Mouse (Mus musculus): ENCODE results near the gene Kif21b. TPM values are rescaled to one million over a fixed set of nuclear protein-coding genes. Genes with fewer than 3 reads are reported as not detected.

Gene Kif21b
- total RNA-seq, 2 experiments from 2014 or later = 33.9 to 36.5 TPM

DNA sequence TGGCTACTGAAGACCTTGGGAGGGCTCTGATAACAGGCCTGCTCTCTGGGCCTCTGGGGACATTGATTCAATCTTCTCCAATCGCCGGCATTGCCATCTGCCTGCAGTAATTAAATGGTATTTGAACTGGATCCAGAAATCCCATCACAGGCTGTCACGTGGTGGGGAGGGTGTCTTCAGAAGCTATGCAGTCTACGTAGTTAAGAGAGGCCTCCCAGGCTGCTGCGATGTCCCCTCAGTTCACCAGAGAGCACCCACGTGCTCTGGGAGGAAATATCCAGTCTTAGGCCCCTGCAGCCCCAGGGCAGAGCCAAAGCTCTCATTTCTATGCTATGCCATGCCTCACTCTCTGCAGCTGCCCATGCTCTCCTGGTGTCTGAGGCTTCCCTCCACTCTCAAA, 11.1 kb downstream of the Kif21b start:
- TF ChIP-seq CTCF (conservative IDR thresholded peaks at IDR 0.05) = no peak
- peak; percentile 69 to 83 for DNase-seq (ENCODE audit: low spot score in 2 of 2)
- H3K4me3 ChIP-seq = no peak overlapping the region
- H3K27ac ChIP-seq = peak overlapping the region; percentile 95

DNA sequence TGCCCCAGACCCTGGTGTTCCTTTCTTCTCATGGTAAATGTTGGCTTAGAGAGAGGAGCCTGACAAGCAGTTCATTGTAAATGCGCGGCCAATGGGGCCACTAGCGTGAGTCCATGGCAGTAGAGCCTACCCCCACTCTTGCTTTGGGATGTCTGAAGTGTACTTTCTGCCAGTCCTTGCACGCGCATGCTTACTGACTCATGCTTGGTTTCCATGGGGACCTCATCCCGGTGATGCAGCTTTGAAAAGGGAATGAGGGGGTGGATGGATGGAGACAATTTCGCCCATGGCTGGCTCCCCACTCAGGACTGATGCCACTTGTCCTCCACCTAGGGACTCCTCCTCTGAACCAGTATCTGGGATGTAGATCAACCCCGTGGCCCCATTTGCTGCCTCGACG, 12.3 kb downstream of the Kif21b start:
- TF ChIP-seq CTCF (conservative IDR thresholded peaks at IDR 0.05) = no peak
- DNase-seq (ENCODE audit: low spot score in 2 of 2) = peak; percentile 64 to 88
- Histone ChIP-seq H3K4me3 (peak overlapping the region; percentile 13; the same call in 1 of the 2 replicates), H3K27ac (peak overlapping the region; percentile 95)

DNA sequence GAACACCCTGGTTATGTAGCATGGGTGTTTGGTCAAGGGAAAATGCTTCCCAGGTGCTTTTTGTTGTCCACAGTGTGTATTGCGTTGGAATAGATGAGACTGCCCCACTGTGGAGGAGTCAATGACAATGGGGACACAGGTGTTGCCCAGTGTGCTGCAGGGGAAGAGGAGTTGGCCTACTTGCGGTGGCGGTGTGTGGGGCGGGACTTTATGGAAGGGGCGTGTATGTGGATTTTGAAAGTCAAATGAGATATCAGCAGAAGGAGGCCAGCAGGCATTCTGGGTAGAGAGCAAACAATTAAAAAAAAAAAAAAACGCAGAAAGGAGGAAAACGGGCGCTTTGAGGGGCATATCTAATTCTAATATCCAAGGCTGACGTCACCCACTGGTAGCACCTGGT, 18.5 kb downstream of the Kif21b start:
- DNase-seq (ENCODE audit: low spot score in 2 of 2) = no peak
- H3K27ac ChIP-seq = 0 out of 2 replicates have a peak overlapping the region, but pooled peaks have one; percentile 5
- no peak for TF ChIP-seq CTCF (conservative IDR thresholded peaks at IDR 0.05)
- no peak overlapping the region for H3K4me3 ChIP-seq

DNA sequence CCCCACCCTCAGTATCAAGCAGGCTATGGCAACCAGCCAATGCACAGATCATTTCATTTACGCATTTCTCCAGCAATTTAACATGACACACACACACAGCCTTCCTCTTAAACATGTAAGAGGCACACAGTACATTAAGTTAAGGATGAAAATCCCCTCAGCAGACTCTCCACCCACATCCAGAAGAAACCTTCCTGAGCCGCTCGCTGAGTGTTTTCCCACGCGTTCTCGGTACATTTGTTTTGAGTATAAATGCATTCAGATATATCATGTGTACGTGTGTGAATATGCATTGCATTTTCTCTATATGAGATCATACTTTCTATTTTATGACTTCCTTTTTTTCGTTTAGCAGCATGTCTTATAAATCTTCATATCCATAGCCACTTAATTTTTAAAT, 20.2 kb downstream of the Kif21b start:
- H3K4me3 ChIP-seq = no peak overlapping the region
- no peak for TF ChIP-seq CTCF (conservative IDR thresholded peaks at IDR 0.05)
- H3K27ac ChIP-seq = peak overlapping the region; percentile 24; the same call in 1 of the 2 replicates
- no peak for DNase-seq (ENCODE audit: low spot score in 2 of 2)

DNA sequence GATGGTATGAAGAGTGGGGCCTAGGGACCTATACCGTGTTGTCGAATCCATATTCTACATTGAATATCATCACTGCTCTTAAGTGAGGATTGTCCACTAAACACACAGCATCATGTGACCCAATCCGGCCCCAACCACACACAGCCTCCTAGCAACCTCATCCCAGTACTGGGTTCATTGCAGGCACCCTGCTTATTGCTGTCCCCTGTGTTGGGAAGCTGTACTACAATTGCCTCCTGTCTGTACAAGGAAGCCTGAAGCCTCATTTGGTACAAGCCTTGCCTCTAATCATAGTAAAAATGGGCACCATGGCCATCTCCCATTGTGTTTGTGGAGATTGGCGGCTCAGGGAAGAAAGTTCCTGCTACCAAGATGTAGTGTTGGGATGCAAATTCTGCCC, 25.1 kb downstream of the Kif21b start:
- H3K4me3 ChIP-seq = no peak overlapping the region
- H3K27ac ChIP-seq = no peak overlapping the region
- peak; percentile 53 for TF ChIP-seq CTCF (conservative IDR thresholded peaks at IDR 0.05)
- no peak for DNase-seq (ENCODE audit: low spot score in 2 of 2)

DNA sequence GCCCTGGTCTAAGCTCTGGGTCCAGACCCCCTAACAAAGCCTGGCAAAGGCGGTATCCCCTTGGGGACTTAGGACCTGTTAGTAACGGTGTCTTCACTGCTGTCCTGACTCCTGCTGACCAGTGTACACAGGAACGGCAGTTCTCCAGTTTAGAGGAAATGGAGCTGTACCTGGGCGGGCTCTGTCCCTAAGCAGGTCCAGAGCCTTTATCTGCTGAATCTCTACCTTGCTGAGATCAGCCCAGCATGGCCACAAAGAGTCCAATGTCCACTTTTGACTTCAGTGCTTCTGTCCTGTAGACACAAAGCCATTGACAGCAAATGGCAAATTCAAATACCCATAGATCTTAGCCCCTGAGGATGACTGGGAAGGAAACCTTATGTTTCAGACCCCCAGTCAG, 25.8 kb downstream of the Kif21b start:
- Histone ChIP-seq H3K4me3 (no peak overlapping the region), H3K27ac (no peak overlapping the region)
- TF ChIP-seq CTCF (conservative IDR thresholded peaks at IDR 0.05) = no peak
- DNase-seq (ENCODE audit: low spot score in 2 of 2) = no peak

DNA sequence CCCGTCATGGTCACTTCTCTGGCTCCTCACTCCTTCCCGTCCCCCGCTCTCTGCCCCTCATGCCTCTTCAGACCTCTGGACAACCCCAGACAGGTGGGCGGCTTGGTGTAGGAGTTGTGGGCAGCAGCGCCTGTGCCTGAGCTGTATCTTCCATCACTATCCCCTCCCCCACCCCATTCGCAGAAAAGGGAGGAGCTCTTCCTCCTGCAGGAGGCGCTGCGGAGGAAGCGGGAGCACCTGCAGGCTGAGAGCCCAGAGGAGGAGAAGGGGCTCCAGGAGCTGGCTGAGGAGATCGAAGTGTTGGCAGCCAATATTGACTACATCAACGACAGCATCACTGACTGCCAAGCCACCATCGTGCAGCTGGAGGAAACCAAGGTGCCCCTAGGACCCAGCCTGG, 28.6 kb downstream of the Kif21b start:
- Histone ChIP-seq H3K4me3 (no peak overlapping the region), H3K27ac (no peak overlapping the region)
- DNase-seq (ENCODE audit: low spot score in 2 of 2) = no peak
- TF ChIP-seq CTCF (conservative IDR thresholded peaks at IDR 0.05) = peak; percentile 57

DNA sequence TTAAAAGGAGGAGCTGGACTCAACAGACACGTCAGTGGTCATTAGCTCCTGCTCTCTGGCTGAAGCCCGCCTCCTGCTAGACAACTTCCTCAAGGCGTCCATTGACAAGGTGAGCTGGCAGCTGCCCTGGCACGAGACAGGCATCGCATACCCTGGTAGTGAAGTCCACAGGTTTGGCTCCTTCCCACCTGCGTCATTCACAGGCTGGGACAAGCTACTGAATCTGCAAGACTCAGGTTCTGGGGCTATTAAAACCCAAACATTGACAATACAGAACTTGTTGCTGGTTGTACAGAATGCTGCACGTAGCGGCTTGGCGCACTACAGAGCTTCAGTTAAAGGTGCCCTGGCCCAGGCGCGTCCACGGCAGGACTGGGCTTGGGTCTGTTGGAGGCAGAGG, 29.1 kb downstream of the Kif21b start:
- H3K4me3 ChIP-seq = no peak overlapping the region
- no peak overlapping the region for H3K27ac ChIP-seq
- DNase-seq (ENCODE audit: low spot score in 2 of 2) = no peak
- no peak for TF ChIP-seq CTCF (conservative IDR thresholded peaks at IDR 0.05)

DNA sequence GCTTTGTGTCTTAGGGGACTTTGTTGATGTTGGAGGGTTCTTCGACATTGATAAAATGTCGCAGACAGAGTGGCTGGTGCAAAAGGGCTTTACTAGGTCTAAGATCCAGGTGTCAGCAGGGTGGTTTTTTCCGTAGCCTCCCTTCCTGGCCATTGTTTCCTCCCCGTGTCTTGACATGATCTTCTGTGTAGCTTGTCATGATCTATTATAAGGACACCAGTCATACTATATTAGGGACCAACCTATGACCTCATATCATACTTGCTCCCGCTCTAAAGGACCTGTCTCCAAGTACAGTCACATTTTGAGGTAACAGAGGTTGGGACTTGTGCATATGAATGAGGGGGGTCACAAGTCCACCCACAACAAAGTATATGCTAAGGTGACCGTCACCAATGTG, 29.7 kb downstream of the Kif21b start:
- Histone ChIP-seq H3K27ac (no peak overlapping the region), H3K4me3 (no peak overlapping the region)
- TF ChIP-seq CTCF (conservative IDR thresholded peaks at IDR 0.05) = no peak
- no peak for DNase-seq (ENCODE audit: low spot score in 2 of 2)

DNA sequence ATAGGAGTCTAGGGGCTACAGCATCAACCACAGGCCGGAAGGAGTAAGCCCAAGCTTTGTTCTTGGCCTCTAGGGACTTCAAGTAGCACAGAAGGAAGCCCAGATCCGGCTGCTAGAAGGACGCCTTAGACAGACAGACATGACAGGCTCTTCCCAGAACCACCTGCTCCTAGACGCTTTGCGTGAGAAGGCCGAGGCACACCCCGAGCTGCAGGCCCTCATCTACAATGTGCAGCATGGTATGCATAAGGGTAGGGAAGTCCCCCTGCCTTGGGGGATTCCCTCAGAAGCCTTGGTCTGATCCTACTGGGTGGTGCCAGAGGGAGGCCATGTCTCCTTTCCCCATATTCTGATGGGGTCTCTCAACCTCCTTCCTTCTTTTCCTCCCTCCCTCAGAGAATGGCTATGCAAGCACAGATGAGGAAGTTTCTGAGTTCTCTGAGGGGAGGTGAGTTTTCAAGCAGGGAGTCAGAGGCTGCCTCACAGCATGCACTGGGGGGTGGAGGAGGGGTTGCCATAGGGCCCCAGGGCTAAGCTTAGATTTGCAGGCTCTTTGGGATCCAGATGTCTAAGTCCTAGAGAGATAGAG, 30.2 kb downstream of the Kif21b start:
- DNase-seq (ENCODE audit: low spot score in 2 of 2) = no peak
- TF ChIP-seq CTCF (conservative IDR thresholded peaks at IDR 0.05) = no peak
- no peak overlapping the region for H3K27ac ChIP-seq

DNA sequence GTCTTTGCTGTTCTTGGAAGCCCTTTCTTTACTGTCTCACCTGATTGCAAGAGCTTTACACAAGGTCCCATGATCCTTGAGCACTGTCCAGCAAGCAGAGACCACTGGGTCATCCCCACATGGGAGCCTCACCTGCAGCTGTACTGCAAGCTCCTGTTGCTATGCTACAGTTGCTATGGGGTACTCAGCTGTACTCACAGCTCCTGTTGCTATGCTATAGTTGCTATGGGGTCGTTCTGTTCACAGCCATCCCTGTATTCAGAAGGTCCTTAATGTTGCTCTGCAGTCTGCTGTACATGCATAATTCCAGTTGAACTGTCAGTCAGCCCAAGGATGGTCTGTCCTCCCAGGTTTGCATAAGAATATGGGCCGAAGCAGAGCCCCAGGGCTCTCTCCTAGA, 34.2 kb downstream of the Kif21b start:
- TF ChIP-seq CTCF (conservative IDR thresholded peaks at IDR 0.05) = no peak
- Histone ChIP-seq H3K4me3 (no peak overlapping the region), H3K27ac (0 out of 2 replicates have a peak overlapping the region, but pooled peaks have one; percentile 4)
- no peak for DNase-seq (ENCODE audit: low spot score in 2 of 2)

More for the DNA sequence above, 30.2 kb downstream of the Kif21b start:
- no peak overlapping the region for H3K4me3 ChIP-seq

DNA sequence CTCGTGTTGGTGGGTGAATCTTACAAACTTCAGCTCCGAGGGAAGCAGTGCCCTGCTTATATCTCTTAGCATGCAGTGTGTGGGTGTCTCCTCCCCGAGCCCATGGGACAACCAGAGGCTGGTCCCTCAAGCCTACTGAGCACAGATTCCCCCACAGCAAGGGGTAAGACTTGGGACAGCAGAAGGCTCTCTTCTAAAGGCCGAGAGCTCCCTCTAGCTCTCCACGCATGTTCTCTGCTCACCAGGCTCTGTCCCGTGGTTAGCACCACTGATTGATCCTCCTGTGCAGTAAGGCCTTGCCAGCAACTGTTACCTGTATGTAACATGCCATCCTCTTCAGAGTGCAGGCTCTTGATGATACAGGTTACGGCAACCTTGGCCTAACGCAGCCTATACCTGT, 36.5 kb downstream of the Kif21b start:
- TF ChIP-seq CTCF (conservative IDR thresholded peaks at IDR 0.05) = peak; percentile 80
- Histone ChIP-seq H3K27ac (no peak overlapping the region), H3K4me3 (no peak overlapping the region)
- DNase-seq (ENCODE audit: low spot score in 2 of 2) = peak; percentile 38 to 51

DNA sequence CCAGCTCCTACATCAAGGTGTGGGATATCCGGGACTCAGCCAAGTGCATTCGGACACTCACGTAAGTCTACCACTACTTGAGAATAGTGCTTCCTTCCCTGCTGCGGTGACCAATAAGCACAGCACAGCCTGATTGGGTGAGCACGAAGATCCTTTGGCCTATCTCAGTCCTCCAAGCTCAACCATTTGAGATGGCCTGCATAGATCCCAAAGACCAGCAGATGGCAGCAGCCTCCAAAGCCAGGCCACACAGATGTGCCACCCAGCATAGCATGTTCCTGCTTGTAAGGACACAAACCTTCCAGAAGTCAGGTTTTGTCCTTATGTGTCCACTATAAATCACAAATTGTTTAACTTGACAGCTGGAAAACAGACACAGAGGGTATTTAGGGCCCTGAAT, 38.9 kb downstream of the Kif21b start:
- peak; percentile 89 for TF ChIP-seq CTCF (conservative IDR thresholded peaks at IDR 0.05)
- Histone ChIP-seq H3K4me3 (no peak overlapping the region), H3K27ac (no peak overlapping the region)
- DNase-seq (ENCODE audit: low spot score in 2 of 2) = peak; percentile 63 to 72

DNA sequence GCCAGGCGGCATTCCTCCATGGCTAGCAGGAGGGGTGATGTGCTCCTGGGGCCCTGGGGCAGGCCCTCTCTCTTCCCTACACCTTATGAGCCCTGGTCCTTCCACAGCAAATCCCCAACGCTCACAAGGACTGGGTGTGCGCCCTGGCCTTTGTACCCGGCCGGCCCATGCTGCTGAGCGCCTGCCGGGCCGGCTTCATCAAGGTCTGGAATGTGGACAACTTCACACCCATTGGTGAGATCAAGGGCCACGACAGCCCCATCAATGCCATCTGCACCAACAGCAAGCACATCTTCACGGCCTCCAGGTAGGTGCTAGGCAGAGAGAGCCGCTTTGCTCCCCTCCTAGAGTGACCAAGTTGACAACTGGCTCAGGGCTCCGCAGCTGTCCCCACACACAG, 41.5 kb downstream of the Kif21b start:
- DNase-seq (ENCODE audit: low spot score in 2 of 2) = no peak
- TF ChIP-seq CTCF (conservative IDR thresholded peaks at IDR 0.05) = no peak
- no peak overlapping the region for H3K27ac ChIP-seq
- no peak overlapping the region for H3K4me3 ChIP-seq

All from layer of hippocampus, adult 2 months (tissue).